ENCODE assay signal across 1 mouse cellular context in genomic region chr11:116490232-116491107, GRCm38 (mm10).
TF ChIP-seq lines count a peak whose summit lies in the region.

No protein-coding gene starts in this region.

TF ChIP-seq in CH12.LX, 34 proteins besides CTCF, POLR2A, EP300 and RAD21 (continued from another document):
- peak; percentile 63; the same call in 1 of the 2 replicates for TF ChIP-seq MAX (IDR thresholded peaks at IDR 0.05; ENCODE audit: low read length)
- 0 out of 2 replicates have a peak, but pooled peaks have one; percentile 31 for TF ChIP-seq CHD2 (IDR thresholded peaks at IDR 0.05; ENCODE audit: low read length)
- TF ChIP-seq GABPA (IDR thresholded peaks at IDR 0.05; ENCODE audit: insufficient replicate concordance, low read depth, low read length): peak; percentile 62; the same call in 1 of the 2 replicates
- no peak for TF ChIP-seq E2F4 (IDR thresholded peaks at IDR 0.05; ENCODE audit: insufficient replicate concordance, low read depth, low read length)
- peak; percentile 73 for TF ChIP-seq TCF12 (IDR thresholded peaks at IDR 0.05; ENCODE audit: low read depth, low read length)
- TF ChIP-seq MYC (IDR thresholded peaks at IDR 0.05; ENCODE audit: low read depth, low read length): peak; percentile 80; the same call in 1 of the 2 replicates
- no peak for TF ChIP-seq JUND (conservative IDR thresholded peaks at IDR 0.05; ENCODE audit: low read depth, low read length)
- peak; percentile 56 for TF ChIP-seq BHLHE40 (IDR thresholded peaks at IDR 0.05; ENCODE audit: low read depth, low read length)
- peak; percentile 73; the same call in 1 of the 2 replicates for TF ChIP-seq POLR2AphosphoS2 (IDR thresholded peaks at IDR 0.05; ENCODE audit: low read depth, low read length)
- no peak for TF ChIP-seq JUN (IDR thresholded peaks at IDR 0.05; ENCODE audit: insufficient read depth, low read depth, low read length)
- TF ChIP-seq MAFK (IDR thresholded peaks at IDR 0.05; ENCODE audit: insufficient replicate concordance, low read length): no peak
- no peak for TF ChIP-seq USF1 (IDR thresholded peaks at IDR 0.05; ENCODE audit: low read depth, low read length)
- TF ChIP-seq MEF2A (IDR thresholded peaks at IDR 0.05; ENCODE audit: borderline replicate concordance, low read depth, low read length): 0 out of 2 replicates have a peak, but pooled peaks have one; percentile 4
- peak; percentile 18; the same call in 1 of the 2 replicates for TF ChIP-seq ZNF384 (IDR thresholded peaks at IDR 0.05; ENCODE audit: low read depth, low read length)
- TF ChIP-seq HCFC1 (IDR thresholded peaks at IDR 0.05; ENCODE audit: low read depth, low read length): peak; percentile 94
- TF ChIP-seq ZKSCAN1 (IDR thresholded peaks at IDR 0.05; ENCODE audit: borderline replicate concordance, low read depth, low read length): no peak
- TF ChIP-seq SIN3A (IDR thresholded peaks at IDR 0.05; ENCODE audit: low read length): peak; percentile 44; the same call in 1 of the 2 replicates
- TF ChIP-seq MXI1 (IDR thresholded peaks at IDR 0.05; ENCODE audit: low read depth, low read length): peak; percentile 9; the same call in 1 of the 2 replicates
- no peak for TF ChIP-seq UBTF (IDR thresholded peaks at IDR 0.05; ENCODE audit: low read depth, low read length)
- TF ChIP-seq NELFE (IDR thresholded peaks at IDR 0.05; ENCODE audit: low read depth, low read length): peak; percentile 92
- TF ChIP-seq ZMIZ1 (IDR thresholded peaks at IDR 0.05; ENCODE audit: low read depth, low read length): peak; percentile 84
- TF ChIP-seq TBP (conservative IDR thresholded peaks at IDR 0.05; ENCODE audit: low read depth, low read length): peak; percentile 90
- no peak for TF ChIP-seq USF2 (conservative IDR thresholded peaks at IDR 0.05; ENCODE audit: low read depth, low read length)
- TF ChIP-seq IRF4 (IDR thresholded peaks at IDR 0.05; ENCODE audit: low read depth, low read length): peak; percentile 26
- peak; percentile 23 for TF ChIP-seq MAZ (IDR thresholded peaks at IDR 0.05; ENCODE audit: low read depth, low read length)
- TF ChIP-seq CHD1 (IDR thresholded peaks at IDR 0.05; ENCODE audit: low read depth, low read length): no peak
